Mouse (Mus musculus): ENCODE measurements around the gene Lck.

- TF ChIP-seq CHD2 (IDR thresholded peaks at IDR 0.05; ENCODE audit: low read length) (no peak), POLR2A (IDR thresholded peaks at IDR 0.05; ENCODE audit: control insufficient read depth in 1 of 2, insufficient read depth in 1 of 2, low read depth in 1 of 2, low read length in 2 of 2, poor library complexity in 1 of 2) (no peak; a peak in 1 of 4 replicates), ZNF384 (IDR thresholded peaks at IDR 0.05; ENCODE audit: low read depth, low read length) (no peak), BHLHE40 (IDR thresholded peaks at IDR 0.05; ENCODE audit: borderline replicate concordance, low read depth, low read length) (no peak), UBTF (IDR thresholded peaks at IDR 0.05; ENCODE audit: borderline replicate concordance, insufficient read depth, low read depth, low read length) (no peak)
These were observed 42.4 kb upstream of the Lck start for GRCm38 (mm10) chr4:129615801-129616290.
